Mouse (Mus musculus) liver, embryonic 12.5 days (tissue): ENCODE measurements at regions not wholly inside any gene's neighbourhood (a gene's known extent, or its start where the extent isn't known, plus 50 kb on each side); places are given as distances from the start of the nearest gene placed in this dataset.

ENCODE experiments used
- ATAC-seq: fragments of 200-750 bp; cut with Nextera tagmentation; 2 replicates; pipeline ENCODE4 v1.8.0; 2017; ENCODE audit warnings: moderate number of reproducible peaks, mild to moderate bottlenecking, moderate library complexity
- H3K27ac ChIP-seq: fragments of 300-500 bp; sonication (generic); 2 replicates; pipeline ENCODE4 v1.5.1; 2016; ENCODE audit warnings: mild to moderate bottlenecking
- H3K27me3 ChIP-seq: fragments of 300-500 bp; sonication (generic); replicated peaks from 2 replicates; pipeline ENCODE4 v1.6.1; 2016; ENCODE audit warnings: mild to moderate bottlenecking, moderate library complexity
- H3K36me3 ChIP-seq: fragments of 300-500 bp; sonication (generic); 2 replicates; pipeline ENCODE4 v1.6.1; 2016; ENCODE audit warnings: mild to moderate bottlenecking, moderate library complexity
- H3K4me1 ChIP-seq: fragments of 300-500 bp; sonication (generic); 2 replicates; pipeline ENCODE4 v1.6.1; 2016
- H3K4me2 ChIP-seq: fragments of 300-500 bp; sonication (generic); 2 replicates; pipeline ENCODE4 v1.6.1; 2016; ENCODE audit warnings: mild to moderate bottlenecking, moderate library complexity
- H3K4me3 ChIP-seq: fragments of 300-500 bp; sonication (generic); 2 replicates; pipeline ENCODE4 v1.5.1; 2016; ENCODE audit warnings: mild to moderate bottlenecking, moderate library complexity
- H3K9ac ChIP-seq: fragments of 300-500 bp; sonication (generic); 2 replicates; pipeline ENCODE4 v1.6.1; 2016; ENCODE audit warnings: mild to moderate bottlenecking, moderate library complexity
- H3K9me3 ChIP-seq: fragments of 300-500 bp; sonication (generic); replicated peaks from 2 replicates; pipeline ENCODE4 v1.6.1; 2016; ENCODE audit warnings: mild to moderate bottlenecking, moderate library complexity
- WGBS: fragments of 180-500 bp; shearing (Covaris S2); methylation state at CpG from one replicate; pipeline ENCODE4 v1.1.7; 2016; ENCODE audit not compliant: insufficient replicate concordance; 5-methylcytosine and 5-hydroxymethylcytosine counted together

GRCm38 (mm10) chr6:141167270-141167669 is 81.8 kb upstream of the Pde3a start:
- ATAC-seq = no peak
- Histone ChIP-seq H3K4me3 (no peak overlapping the region), H3K4me2 (no peak overlapping the region), H3K9ac (no peak overlapping the region), H3K27ac (no peak overlapping the region), H3K9me3 (no peaks in the 10 kb centered on the region), H3K4me1 (no peaks in the 10 kb centered on the region), H3K27me3 (no peaks in the 10 kb centered on the region), H3K36me3 (no peaks in the 10 kb centered on the region)
- 65% methylated on average over 3 of the region's 3 CpGs for WGBS

GRCm38 (mm10) chr6:141168356-141168755 is 80.7 kb upstream of the Pde3a start:
- H3K4me1 ChIP-seq = no peaks in the 10 kb centered on the region
- H3K9me3 ChIP-seq = no peaks in the 10 kb centered on the region
- 62% methylated on average over 3 of the region's 3 CpGs for WGBS
- H3K27ac ChIP-seq = no peak overlapping the region
- ATAC-seq = no peak
- no peak overlapping the region for H3K9ac ChIP-seq
- H3K4me3 ChIP-seq = no peak overlapping the region
- no peak overlapping the region for H3K4me2 ChIP-seq
- H3K27me3 ChIP-seq = no peaks in the 10 kb centered on the region
- H3K36me3 ChIP-seq = no peaks in the 10 kb centered on the region

- H3K27me3 ChIP-seq = no peaks in the 10 kb centered on the region
- ATAC-seq = no peak
- H3K9me3 ChIP-seq = no peaks in the 10 kb centered on the region
- no peak overlapping the region for H3K4me2 ChIP-seq
- H3K4me1 ChIP-seq = no peaks in the 10 kb centered on the region
- H3K4me3 ChIP-seq = no peak overlapping the region
- H3K27ac ChIP-seq = no peak overlapping the region
- WGBS = 58% methylated on average over 1 of the region's 1 CpGs
- H3K9ac ChIP-seq = no peak overlapping the region
- H3K36me3 ChIP-seq = no peaks in the 10 kb centered on the region
Measured at GRCm38 (mm10) chr6:141183782-141184181, 65.3 kb upstream of the Pde3a start.

- Histone ChIP-seq H3K4me2 (no peak overlapping the region), H3K4me3 (no peak overlapping the region), H3K27ac (no peak overlapping the region), H3K9me3 (no peaks in the 10 kb centered on the region), H3K36me3 (no peaks in the 10 kb centered on the region), H3K27me3 (no peaks in the 10 kb centered on the region), H3K4me1 (no peaks in the 10 kb centered on the region), H3K9ac (no peak overlapping the region)
- 28% methylated on average over 3 of the region's 3 CpGs for WGBS
- ATAC-seq = no peak
Measured at GRCm38 (mm10) chr6:141188036-141188435, 61.0 kb upstream of the Pde3a start.

DNA sequence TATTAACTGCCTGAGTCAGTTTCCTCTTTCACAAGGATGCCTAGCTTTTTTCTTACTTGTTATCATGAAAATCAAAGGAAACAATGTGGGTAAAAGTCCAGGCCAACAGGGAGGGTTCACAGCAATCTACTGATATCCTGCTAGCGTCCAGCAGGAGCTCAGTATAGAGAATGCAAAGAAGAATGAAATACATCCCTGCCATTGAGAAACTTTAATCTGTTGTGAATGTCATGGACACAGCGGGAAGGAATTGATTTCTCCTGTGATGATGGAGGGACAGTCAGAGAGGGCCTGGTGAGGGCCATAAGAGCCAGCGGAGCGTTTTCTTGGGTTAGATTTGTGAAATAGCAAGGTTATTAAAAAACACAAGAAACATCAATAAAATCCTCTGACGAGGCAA is 60.0 kb upstream of the Pde3a start:
- no peaks in the 10 kb centered on the region for H3K4me1 ChIP-seq
- H3K27ac ChIP-seq = no peak overlapping the region
- 52% methylated on average over 5 of the region's 5 CpGs for WGBS
- no peak overlapping the region for H3K9ac ChIP-seq
- no peak overlapping the region for H3K4me2 ChIP-seq
- no peak overlapping the region for H3K4me3 ChIP-seq
- no peaks in the 10 kb centered on the region for H3K9me3 ChIP-seq
- H3K36me3 ChIP-seq = no peaks in the 10 kb centered on the region
- no peaks in the 10 kb centered on the region for H3K27me3 ChIP-seq
- ATAC-seq = no peak

DNA sequence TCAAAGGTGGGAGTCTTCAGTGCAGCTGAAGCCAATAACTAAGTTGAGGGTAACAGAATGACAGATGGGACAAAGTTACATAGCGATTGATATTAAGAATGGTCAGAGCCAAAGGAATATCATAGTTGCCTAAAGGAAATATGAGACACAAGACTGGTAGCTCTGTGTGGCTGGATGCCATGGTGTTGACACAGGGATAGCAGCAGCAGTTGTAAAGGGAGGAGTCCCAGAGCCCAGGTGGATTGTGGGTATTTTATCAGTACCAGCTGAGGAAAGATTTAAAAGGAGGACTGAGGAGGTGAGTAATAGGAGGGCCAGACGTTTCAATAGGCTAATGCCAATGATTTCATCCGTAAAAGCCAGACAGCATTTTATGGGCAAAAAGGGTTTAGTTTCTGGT is 59.4 kb upstream of the Pde3a start:
- 71% methylated on average over 3 of the region's 3 CpGs for WGBS
- Histone ChIP-seq H3K27ac (no peak overlapping the region), H3K9me3 (no peaks in the 10 kb centered on the region), H3K4me3 (no peak overlapping the region), H3K4me1 (no peaks in the 10 kb centered on the region), H3K9ac (no peak overlapping the region), H3K27me3 (no peaks in the 10 kb centered on the region), H3K4me2 (no peak overlapping the region), H3K36me3 (no peaks in the 10 kb centered on the region)
- ATAC-seq = no peak

GRCm38 (mm10) chr6:141190383-141190782 is 58.7 kb upstream of the Pde3a start:
- H3K27me3 ChIP-seq = no peaks in the 10 kb centered on the region
- no peaks in the 10 kb centered on the region for H3K9me3 ChIP-seq
- H3K27ac ChIP-seq = no peak overlapping the region
- H3K4me3 ChIP-seq = no peak overlapping the region
- no peaks in the 10 kb centered on the region for H3K36me3 ChIP-seq
- WGBS = 80% methylated on average over 5 of the region's 5 CpGs
- H3K9ac ChIP-seq = no peak overlapping the region
- no peaks in the 10 kb centered on the region for H3K4me1 ChIP-seq
- no peak overlapping the region for H3K4me2 ChIP-seq
- ATAC-seq = no peak

GRCm38 (mm10) chr6:141197501-141197900 is 51.6 kb upstream of the Pde3a start:
- Histone ChIP-seq H3K9me3 (no peaks in the 10 kb centered on the region), H3K4me3 (no peak overlapping the region), H3K36me3 (no peaks in the 10 kb centered on the region), H3K9ac (no peak overlapping the region), H3K27me3 (no peaks in the 10 kb centered on the region), H3K27ac (no peak overlapping the region), H3K4me2 (no peak overlapping the region), H3K4me1 (no peaks in the 10 kb centered on the region)
- no peak for ATAC-seq
- 86% methylated on average over 4 of the region's 4 CpGs for WGBS
